10 mouse cellular contexts compared by ENCODE assay signal in genomic region chr6:128122127-128122526, GRCm38 (mm10). TPM values are rescaled to one million over a fixed set of nuclear protein-coding genes. Genes with fewer than 3 reads are reported as not detected.
DNase-seq lines count a peak whose midpoint lies in the region; ATAC-seq and TF ChIP-seq lines count a peak whose summit lies in the region.
"Had no signal": no experiment of that assay in that cellular context is flagged by ENCODE, and none has a peak within 500 bp of the region (broad histone marks: within the 10 kb centered on the region; RNA-seq: fewer than 3 reads in every experiment).

No protein-coding gene starts in this region.

- no peak overlapping the region for H3ac ChIP-seq in myocyte (ENCODE audit: control insufficient read depth, insufficient read length)

- no peaks in the 10 kb centered on the region for H3K9me3 ChIP-seq in liver, embryonic 12.5 days (replicated peaks)
- H3K9me3 ChIP-seq in embryonic facial prominence, embryonic 14.5 days (ENCODE audit: control insufficient read depth, low read length): no peaks in the 10 kb centered on the region

- H3K4me3 ChIP-seq in heart, adult 2 months: no peak overlapping the region
- H3K4me3 ChIP-seq in liver, adult 2 months (ENCODE audit: insufficient read depth, low read depth, low read length): no peak overlapping the region
- no peak overlapping the region for H3K4me3 ChIP-seq in liver, embryonic 12.5 days
- no peak overlapping the region for H3K4me3 ChIP-seq in embryonic facial prominence, embryonic 14.5 days (ENCODE audit: low read depth, low read length)
- H3K4me3 ChIP-seq in myocyte: no peak overlapping the region

- TF ChIP-seq CTCF in heart, adult 2 months (IDR thresholded peaks at IDR 0.05): no peak
- no peak for TF ChIP-seq CTCF in liver, adult 2 months (IDR thresholded peaks at IDR 0.05; ENCODE audit: low read depth, low read length)

- ATAC-seq in liver, embryonic 12.5 days: no peak
- no peak for ATAC-seq in embryonic facial prominence, embryonic 14.5 days (ENCODE audit: low read depth)

- no peak for TF ChIP-seq EP300 in heart, adult 2 months (IDR thresholded peaks at IDR 0.05; ENCODE audit: insufficient read depth, low read depth, low read length)

- WGBS in heart, adult 2 months: 34% methylated on average over 5 of the region's 5 CpGs
- WGBS in liver, adult 2 months: 63% methylated on average over 5 of the region's 5 CpGs
- WGBS in liver, embryonic 12.5 days (ENCODE audit: insufficient replicate concordance): 55% methylated on average over 5 of the region's 5 CpGs
- WGBS in embryonic facial prominence, embryonic 14.5 days: 37% methylated on average over 5 of the region's 5 CpGs

- 0 out of 2 replicates have a peak, but pooled peaks cover 3% of the 10 kb centered on the region for H3K79me2 ChIP-seq in heart, adult 2 months (replicated peaks; ENCODE audit: control insufficient read depth, insufficient read depth, low read length)
- peaks cover 16% of the 10 kb centered on the region; the same call in 1 of the 2 replicates for H3K79me2 ChIP-seq in liver, adult 2 months (ENCODE audit: control insufficient read depth, insufficient read depth, low read length)
- H3K79me2 ChIP-seq in myocyte (ENCODE audit: control insufficient read depth, insufficient read depth): no peaks in the 10 kb centered on the region

- 0 out of 2 replicates have a peak overlapping the region, but pooled peaks have one; percentile 0 for H3K9ac ChIP-seq in heart, adult 2 months (ENCODE audit: low read depth, low read length)
- H3K9ac ChIP-seq in liver, adult 2 months (ENCODE audit: low read depth, low read length): no peak overlapping the region
- H3K9ac ChIP-seq in liver, embryonic 12.5 days: no peak overlapping the region
- peak overlapping the region; percentile 31; the same call in 1 of the 2 replicates for H3K9ac ChIP-seq in embryonic facial prominence, embryonic 14.5 days (ENCODE audit: low read depth, low read length)
- H3K9ac ChIP-seq: liver, embryonic 14.5 days had no signal

- intact Hi-C loops in heart, adult 2 months (cut with DNase I): no loop called here
- intact Hi-C loops in heart, postnatal 14 days (cut with DNase I): no loop called here

- H3K4me2 ChIP-seq in liver, embryonic 12.5 days: no peak overlapping the region
- no peak overlapping the region for H3K4me2 ChIP-seq in embryonic facial prominence, embryonic 14.5 days (ENCODE audit: low read depth, low read length)
- H3K4me2 ChIP-seq in myocyte (ENCODE audit: low read depth): peak overlapping the region; percentile 45

- peaks cover 6% of the 10 kb centered on the region; the same call in 1 of the 2 replicates for H3K36me3 ChIP-seq in heart, adult 2 months (ENCODE audit: control insufficient read depth, insufficient read depth, low read length)
- H3K36me3 ChIP-seq in liver, adult 2 months (ENCODE audit: control insufficient read depth, insufficient read depth, low read length): no peaks in the 10 kb centered on the region
- H3K36me3 ChIP-seq in liver, embryonic 12.5 days: no peaks in the 10 kb centered on the region
- 0 out of 2 replicates have a peak, but pooled peaks cover 3% of the 10 kb centered on the region for H3K36me3 ChIP-seq in embryonic facial prominence, embryonic 14.5 days (ENCODE audit: control insufficient read depth, insufficient read depth, low read length)
- H3K36me3 ChIP-seq in myocyte (ENCODE audit: control insufficient read depth, insufficient read depth): no peaks in the 10 kb centered on the region

- peak in 1 of 2 experiments; percentile 40 for DNase-seq in heart, adult 2 months
- DNase-seq in heart, postnatal 14 days: no peak
- no peak for DNase-seq in liver, adult 2 months (ENCODE audit: extremely low read depth, low read depth, low spot score)
- DNase-seq in embryonic facial prominence, embryonic 14.5 days (ENCODE audit: low spot score): peak; percentile 63
- no peak for DNase-seq in adrenal gland, adult 18-20 months (ENCODE audit: low spot score in 2 of 2)
- no peak for DNase-seq in natural killer cell, adult 2 months (ENCODE audit: low spot score in 2 of 2)
- DNase-seq: right cerebral cortex, adult 18-20 months had no signal

- peaks cover 37% of the 10 kb centered on the region for H3K4me1 ChIP-seq in heart, adult 2 months (ENCODE audit: control insufficient read depth, insufficient read depth, low read length)
- H3K4me1 ChIP-seq in liver, adult 2 months (ENCODE audit: control insufficient read depth, insufficient read depth, low read length): peaks cover 38% of the 10 kb centered on the region
- peaks cover 20% of the 10 kb centered on the region for H3K4me1 ChIP-seq in liver, embryonic 12.5 days
- peaks cover 33% of the 10 kb centered on the region for H3K4me1 ChIP-seq in embryonic facial prominence, embryonic 14.5 days (ENCODE audit: control insufficient read depth, insufficient read depth, low read length)

- TF ChIP-seq POLR2A in heart, adult 2 months (IDR thresholded peaks at IDR 0.05; ENCODE audit: insufficient read depth, low read depth, low read length): no peak
- TF ChIP-seq POLR2A in liver, adult 2 months (IDR thresholded peaks at IDR 0.05; ENCODE audit: extremely low read depth, insufficient read depth, low read length): no peak
- TF ChIP-seq POLR2A in myocyte (IDR thresholded peaks at IDR 0.05; ENCODE audit: insufficient read length, low read depth): no peak

- no peaks in the 10 kb centered on the region for H3K27me3 ChIP-seq in heart, adult 2 months (ENCODE audit: control insufficient read depth, insufficient read depth, low read length)
- no peaks in the 10 kb centered on the region for H3K27me3 ChIP-seq in liver, adult 2 months (ENCODE audit: control insufficient read depth, insufficient read depth, low read length)
- H3K27me3 ChIP-seq in liver, embryonic 12.5 days (replicated peaks): no peaks in the 10 kb centered on the region
- no peaks in the 10 kb centered on the region for H3K27me3 ChIP-seq in embryonic facial prominence, embryonic 14.5 days (replicated peaks; ENCODE audit: control insufficient read depth, insufficient read depth, low read length)
- H3K27me3 ChIP-seq in myocyte (ENCODE audit: control insufficient read depth, insufficient read depth, insufficient read length): no peaks in the 10 kb centered on the region

- peak overlapping the region; percentile 75 for H3K27ac ChIP-seq in heart, adult 2 months
- H3K27ac ChIP-seq in liver, adult 2 months (replicated peaks; ENCODE audit: insufficient read depth, low read depth, low read length): 0 out of 2 replicates have a peak overlapping the region, but pooled peaks have one; percentile 8
- H3K27ac ChIP-seq in liver, embryonic 12.5 days: no peak overlapping the region
- peak overlapping the region; percentile 66 for H3K27ac ChIP-seq in embryonic facial prominence, embryonic 14.5 days (replicated peaks; ENCODE audit: low read depth, low read length)
- H3K27ac ChIP-seq: liver, embryonic 14.5 days had no signal

TF ChIP-seq in myocyte, 11 proteins besides CTCF, POLR2A, EP300 and RAD21:
- no peak for TF ChIP-seq MAX (IDR thresholded peaks at IDR 0.05; ENCODE audit: low read depth)
- TF ChIP-seq POLR2AphosphoS2 (IDR thresholded peaks at IDR 0.05; ENCODE audit: insufficient read length, low read depth): no peak
- no peak for TF ChIP-seq REST (IDR thresholded peaks at IDR 0.05; ENCODE audit: insufficient read depth, insufficient read length)

RNA-seq across cellular contexts. Expression of gene Tspan9, which starts 21.3 kb away (rescaled TPM):
- 100 to 1,000 TPM in 1 of 2 experiments, 10 to 100 TPM in 1; 84.9 to 104 TPM for total RNA-seq in heart, adult 2 months (2021)
- 88.5 and 127 TPM in 2 replicates for polyA plus RNA-seq in heart, adult 2 months (2012; rRNA removed)
- total RNA-seq in heart, postnatal 14 days (2021): 100 to 1,000 TPM; 105 to 126 TPM
- 23.2 and 35.8 TPM in 2 replicates for total RNA-seq in liver, adult 2 months (2014; rRNA removed)
- polyA plus RNA-seq in liver, adult 2 months (2012; rRNA removed): 39.1 and 40.0 TPM in 2 replicates
- polyA plus RNA-seq in liver, embryonic 12.5 days (2016; fragmentation: Nextera tagmentation; extraction: Ambion mirVana): 23.3 and 26.4 TPM in 2 replicates
- polyA plus RNA-seq in embryonic facial prominence, embryonic 14.5 days (2014; fragmentation: Nextera tagmentation; extraction: Ambion mirVana): 130 and 151 TPM in 2 replicates
- 227 TPM for polyA plus RNA-seq in myocyte (2012; fragmentation: generic; extraction: Trizol)
- total RNA-seq in adrenal gland, adult 18-20 months (2021): 10 to 100 TPM; 43.7 to 57.9 TPM

Comparison
In these comparisons a context has a peak if more than half of its experiments do, and no peak if none do; other contexts are left out.
1. H3K9ac ChIP-seq: peak in heart, adult 2 months (single experiment) and embryonic facial prominence, embryonic 14.5 days (single experiment); none in liver, adult 2 months (single experiment) and liver, embryonic 12.5 days (single experiment).